Mouse (Mus musculus): ENCODE measurements around the gene Smim10l1. TPM values are rescaled to one million over a fixed set of nuclear protein-coding genes. Genes with fewer than 3 reads are reported as not detected.

Gene Smim10l1
- 7.7 and 9.3 TPM in 2 replicates for polyA plus RNA-seq (2012; rRNA removed)

GRCm38 (mm10) chr6:133104609-133104921 lies at the start of gene Smim10l1:
Smim10l1 (plus strand) TSS chr6:133104909.

GRCm38 (mm10) chr6:133055716-133056115 lies 49.0 kb upstream of the Smim10l1 start, which contains the start of gene Tas2r140:
Tas2r140 (minus strand) TSS chr6:133055816.

Other genes starting within 250 kb of the Smim10l1 start
- gene Tas2r116, start 249.5 kb upstream of the Smim10l1 start, polyA plus RNA-seq (2012; rRNA removed): not detected in 2 replicates
- gene Tas2r110, start 236.9 kb upstream of the Smim10l1 start, polyA plus RNA-seq (2012; rRNA removed): not detected in 2 replicates
- gene Tas2r113, start 211.9 kb upstream of the Smim10l1 start, polyA plus RNA-seq (2012; rRNA removed): not detected in 2 replicates
- gene Tas2r125, start 195.3 kb upstream of the Smim10l1 start, polyA plus RNA-seq (2012; rRNA removed): not detected in 2 replicates
- not detected in 2 replicates for gene Tas2r129, start 153.8 kb upstream of the Smim10l1 start, polyA plus RNA-seq (2012; rRNA removed)
- gene Tas2r131, start 147.0 kb upstream of the Smim10l1 start, polyA plus RNA-seq (2012; rRNA removed): not detected in 2 replicates
- gene Tas2r109, start 123.9 kb upstream of the Smim10l1 start, polyA plus RNA-seq (2012; rRNA removed): not detected in 2 replicates
- gene Tas2r103, start 67.8 kb upstream of the Smim10l1 start, polyA plus RNA-seq (2012; rRNA removed): not detected in 2 replicates
- gene Tas2r140, start 49.1 kb upstream of the Smim10l1 start, polyA plus RNA-seq (2012; rRNA removed): not detected in 2 replicates
- gene 5530400C23Rik, start 187.3 kb downstream of the Smim10l1 start, polyA plus RNA-seq (2012; rRNA removed): not detected in 2 replicates